Mouse (Mus musculus): ENCODE results near the gene Tomm34.

DNA sequence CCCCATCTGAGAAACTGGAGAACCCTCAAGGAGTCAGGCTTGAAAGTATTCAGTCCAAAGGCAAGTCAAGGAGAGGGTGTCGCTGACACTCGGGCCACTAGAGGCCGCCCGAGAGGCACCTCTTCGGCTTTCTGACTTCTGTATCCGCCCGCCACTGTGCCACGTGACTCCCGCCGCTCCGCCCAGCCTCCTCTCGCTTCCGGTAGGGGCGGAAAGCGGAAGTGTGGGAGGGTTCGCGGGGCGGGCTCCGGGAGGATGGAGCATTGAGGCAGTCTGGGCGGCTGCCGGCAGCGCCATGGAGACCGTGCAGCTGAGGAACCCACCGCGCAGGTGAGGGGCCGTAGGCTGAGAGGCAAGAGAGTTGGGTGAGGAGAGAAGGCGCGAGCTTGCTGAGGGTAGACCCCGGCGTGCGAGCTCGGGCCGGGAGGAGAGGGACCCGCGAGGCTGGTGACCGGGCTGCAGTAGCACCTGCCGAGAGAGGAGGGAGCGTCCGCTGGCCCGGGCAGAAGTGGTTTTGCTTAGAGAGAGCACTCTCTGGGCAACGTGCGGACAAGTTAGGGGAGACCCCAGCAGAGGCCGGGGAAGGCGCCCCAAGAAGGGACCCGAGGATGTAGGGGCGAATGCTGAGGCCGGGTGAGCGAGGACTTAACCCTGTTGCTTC is 3.1 kb upstream of the Tomm34 start:
- peak; percentile 94; the same call in 1 of the 2 replicates for TF ChIP-seq CTCF (IDR thresholded peaks at IDR 0.05)
- peak; percentile 95 for TF ChIP-seq POLR2A (IDR thresholded peaks at IDR 0.05; ENCODE audit: insufficient read depth, low read depth, low read length)
- peak; percentile 40 for TF ChIP-seq EP300 (IDR thresholded peaks at IDR 0.05; ENCODE audit: insufficient read depth, low read depth, low read length)

All from heart, adult 2 months (tissue).